Mouse (Mus musculus) embryonic facial prominence, embryonic 10.5 days (tissue): ENCODE measurements around the gene Trpc1. TPM values are rescaled to one million over a fixed set of nuclear protein-coding genes. Genes with fewer than 3 reads are reported as not detected.

Experiments
- DNase-seq: peaks from one replicate; pipeline ENCODE4 v3.0.0-alpha.2; 2017; ENCODE audit warnings: low spot score
- H3K27ac ChIP-seq: fragments of 300-500 bp; sonication (generic); replicated peaks from 2 replicates; pipeline ENCODE4 v1.5.1; 2016; ENCODE audit warnings: mild to moderate bottlenecking
- H3K27me3 ChIP-seq: fragments of 300-500 bp; sonication (generic); replicated peaks from 2 replicates; pipeline ENCODE4 v1.6.1; 2016; ENCODE audit warnings: low read depth, mild to moderate bottlenecking; ENCODE audit not compliant: poor library complexity, severe bottlenecking
- H3K36me3 ChIP-seq: fragments of 300-500 bp; sonication (generic); replicated peaks from 2 replicates; pipeline ENCODE4 v1.6.1; 2016; ENCODE audit warnings: mild to moderate bottlenecking, moderate library complexity
- H3K4me1 ChIP-seq: fragments of 300-500 bp; sonication (generic); 2 replicates; pipeline ENCODE4 v1.6.1; 2016
- H3K4me3 ChIP-seq: fragments of 300-500 bp; sonication (generic); 2 replicates; pipeline ENCODE4 v1.5.1; 2016; ENCODE audit warnings: mild to moderate bottlenecking, moderate library complexity
- H3K9me3 ChIP-seq: fragments of 300-500 bp; sonication (generic); 2 replicates; pipeline ENCODE4 v1.6.1; 2016; ENCODE audit warnings: mild to moderate bottlenecking
- WGBS: fragments of 180-500 bp; shearing (Covaris S2); methylation state at CpG from one replicate; pipeline ENCODE4 v1.1.7; 2016; 5-methylcytosine and 5-hydroxymethylcytosine counted together
- polyA plus RNA-seq: library from polyadenylated mRNA; unstranded; fragments of >200 nt; fragmentation: Nextera tagmentation; extraction: Ambion mirVana; gene quantifications from 2 replicates; pipeline ENCODE4 v1.2.1, GENCODE M21; 2016

The Trpc1 gene
- polyA plus RNA-seq, 1 experiment from 2014 or later: 1.9 TPM

DNA sequence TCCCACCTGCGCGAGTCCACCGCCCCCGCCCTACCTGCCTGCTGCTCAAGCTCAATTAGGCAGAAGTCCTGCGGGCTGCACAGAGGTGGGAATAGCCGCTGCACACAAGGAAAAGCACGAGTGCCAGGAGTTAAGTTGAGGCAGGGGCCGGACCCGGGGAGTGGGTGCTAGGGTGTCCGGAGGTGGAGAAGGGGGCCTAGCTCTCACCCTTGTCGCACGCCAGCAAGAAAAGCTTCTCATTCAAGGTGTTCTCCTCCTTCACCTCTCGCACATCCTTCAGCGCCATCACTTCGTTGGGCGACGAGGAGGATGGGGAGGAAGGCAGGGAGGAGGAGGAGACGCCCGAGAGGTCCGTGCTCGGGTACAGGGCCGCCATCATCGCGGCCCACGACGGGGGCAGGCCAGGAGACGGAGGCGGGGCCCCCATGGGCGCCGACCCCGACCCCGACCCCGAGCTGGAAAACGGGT is 680 bp downstream of the Trpc1 start:
- under 1% methylated on average over 34 of the region's 34 CpGs for WGBS
- Histone ChIP-seq H3K9me3 (no peaks in the 10 kb centered on the region), H3K4me1 (peaks cover 6% of the 10 kb centered on the region), H3K36me3 (no peaks in the 10 kb centered on the region), H3K27ac (peak overlapping the region; percentile 84), H3K4me3 (peak overlapping the region; percentile 76), H3K27me3 (peaks cover 43% of the 10 kb centered on the region)
- no peak for DNase-seq

DNA sequence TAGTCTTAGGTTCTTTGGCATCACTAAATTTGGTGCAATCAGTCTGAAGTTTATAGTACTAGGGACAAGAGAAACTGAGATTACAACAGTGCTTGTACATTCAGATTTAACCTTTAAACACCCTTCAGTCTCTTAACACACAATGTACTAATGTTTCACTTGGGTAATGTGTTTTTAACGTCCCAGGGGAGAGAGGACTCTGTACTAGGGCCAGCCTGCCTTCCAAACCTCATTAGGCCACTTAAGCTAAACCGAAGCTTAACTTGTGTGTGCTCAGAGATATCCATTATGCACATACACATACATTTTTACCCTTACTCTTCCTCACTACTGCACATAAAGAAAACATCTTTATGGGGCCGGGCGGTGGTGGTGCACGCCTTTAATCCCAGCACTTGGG is 2.9 kb downstream of the Trpc1 start:
- H3K27me3 ChIP-seq: peaks cover 43% of the 10 kb centered on the region
- no peak for DNase-seq
- 85% methylated on average over 5 of the region's 5 CpGs for WGBS
- no peaks in the 10 kb centered on the region for H3K9me3 ChIP-seq
- no peak overlapping the region for H3K27ac ChIP-seq
- H3K4me3 ChIP-seq: no peak overlapping the region
- H3K4me1 ChIP-seq: peaks cover 6% of the 10 kb centered on the region
- no peaks in the 10 kb centered on the region for H3K36me3 ChIP-seq

DNA sequence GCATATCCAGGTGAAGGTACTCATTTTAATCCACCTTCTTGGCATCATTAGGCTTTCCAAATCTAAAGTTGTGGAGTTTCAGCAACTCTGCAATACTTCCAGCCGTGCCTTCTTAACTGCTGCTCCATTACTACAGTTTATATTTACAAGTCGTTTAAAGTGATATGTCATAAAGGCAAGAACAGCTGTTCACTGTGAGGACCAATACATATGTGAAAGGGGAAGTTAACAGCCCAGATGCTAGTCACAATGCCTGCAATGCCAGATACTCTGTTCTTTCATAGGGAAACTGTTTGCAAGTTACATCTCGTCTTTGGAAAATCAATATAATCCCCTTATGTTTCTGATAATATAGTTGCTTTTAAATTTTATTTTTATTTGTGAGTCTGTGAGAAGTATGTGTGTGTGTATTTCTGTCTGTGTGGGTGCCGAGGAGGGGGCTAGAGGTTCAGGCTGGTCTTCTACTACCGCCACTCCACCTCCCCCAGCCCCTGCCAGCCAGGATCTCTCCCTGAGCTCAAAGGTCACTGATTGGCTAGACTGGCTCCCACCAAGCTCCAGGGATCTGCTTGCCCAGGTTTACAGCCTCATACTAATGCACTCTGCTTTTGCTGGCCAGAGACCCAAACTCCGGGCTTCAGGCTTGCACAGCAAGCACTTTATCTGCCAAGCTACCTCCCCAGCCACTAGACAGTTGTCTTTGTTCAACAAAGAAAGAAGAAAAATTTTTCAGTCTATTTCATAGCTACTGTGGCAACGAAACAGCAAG is 5.1 kb downstream of the Trpc1 start:
- WGBS: 71% methylated on average over 7 of the region's 7 CpGs

DNA sequence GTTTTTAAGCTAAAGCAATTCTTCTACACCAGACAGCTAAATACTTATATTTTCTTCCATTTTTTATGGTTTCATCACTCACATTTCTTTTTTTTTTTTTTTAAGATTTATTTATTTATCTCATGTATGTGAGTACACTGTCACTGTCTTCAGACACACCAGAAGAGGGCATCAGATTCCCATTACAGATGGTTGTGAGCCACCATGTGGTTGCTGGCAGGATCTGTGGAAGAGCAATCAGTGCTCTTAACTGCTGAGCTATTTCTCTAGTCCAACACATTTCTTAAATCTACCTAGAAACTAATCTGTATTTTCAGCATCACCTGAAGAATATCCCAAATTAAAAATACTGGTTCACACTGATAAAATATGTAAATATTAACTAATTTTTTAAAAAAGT is 13.9 kb downstream of the Trpc1 start:
- H3K4me1 ChIP-seq: no peaks in the 10 kb centered on the region
- DNase-seq: no peak
- H3K27ac ChIP-seq: no peak overlapping the region
- peaks cover 2% of the 10 kb centered on the region; the same call in 1 of the 2 replicates for H3K36me3 ChIP-seq
- no peaks in the 10 kb centered on the region for H3K9me3 ChIP-seq
- H3K4me3 ChIP-seq: no peak overlapping the region
- H3K27me3 ChIP-seq: no peaks in the 10 kb centered on the region

More for the DNA sequence above, 5.1 kb downstream of the Trpc1 start:
- H3K27me3 ChIP-seq: peaks cover 22% of the 10 kb centered on the region
- no peak for DNase-seq
- H3K4me3 ChIP-seq: no peak overlapping the region
- no peak overlapping the region for H3K27ac ChIP-seq
- no peaks in the 10 kb centered on the region for H3K9me3 ChIP-seq
- H3K4me1 ChIP-seq: peaks cover 6% of the 10 kb centered on the region
- no peaks in the 10 kb centered on the region for H3K36me3 ChIP-seq

DNA sequence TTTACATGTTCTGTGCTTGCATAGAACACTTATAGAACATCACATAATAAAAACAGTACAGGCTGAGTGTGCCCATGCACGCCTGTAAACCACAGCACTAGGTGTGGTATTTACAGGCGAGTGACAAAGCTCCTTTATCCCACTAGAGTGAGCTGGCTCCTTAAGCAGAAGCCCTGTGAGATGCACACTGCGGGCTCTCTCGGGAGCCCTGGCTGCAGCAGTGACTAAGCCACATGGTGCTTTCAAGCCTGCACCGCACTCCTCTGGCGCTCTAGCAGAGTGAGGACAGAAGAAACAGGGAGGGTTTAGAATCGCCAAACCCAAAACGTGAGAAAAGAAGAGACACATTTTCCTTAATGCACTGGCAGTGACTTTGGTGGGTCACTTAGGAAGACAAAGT is 37.6 kb downstream of the Trpc1 start:
- Histone ChIP-seq H3K27ac (no peak overlapping the region), H3K9me3 (no peaks in the 10 kb centered on the region), H3K27me3 (no peaks in the 10 kb centered on the region), H3K36me3 (peaks cover 11% of the 10 kb centered on the region; the same call in 1 of the 2 replicates), H3K4me1 (no peaks in the 10 kb centered on the region), H3K4me3 (no peak overlapping the region)
- 31% methylated on average over 8 of the region's 8 CpGs for WGBS
- no peak for DNase-seq

DNA sequence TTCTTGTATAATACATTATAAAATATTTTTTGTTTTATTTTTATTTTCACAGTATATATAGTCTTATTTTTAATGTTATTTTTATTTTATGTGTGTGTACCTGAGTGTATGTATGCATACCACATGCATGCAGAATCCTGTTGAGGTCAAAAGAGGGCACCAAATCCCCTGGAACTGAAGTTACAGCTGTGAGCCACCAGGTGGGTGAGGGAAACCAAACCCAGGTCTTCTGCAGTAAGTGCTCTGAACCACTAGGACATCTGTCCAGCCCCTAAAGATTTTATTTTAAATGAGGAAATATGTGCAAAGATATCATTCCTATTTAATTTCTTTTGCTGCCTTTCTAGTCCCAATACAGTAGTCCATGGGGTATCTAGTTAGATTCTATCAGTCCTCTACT is 41.2 kb downstream of the Trpc1 start:
- Histone ChIP-seq H3K27me3 (no peaks in the 10 kb centered on the region), H3K9me3 (no peaks in the 10 kb centered on the region), H3K4me3 (no peak overlapping the region), H3K36me3 (peaks cover 7% of the 10 kb centered on the region; the same call in 1 of the 2 replicates), H3K27ac (no peak overlapping the region), H3K4me1 (no peaks in the 10 kb centered on the region)
- no peak for DNase-seq

DNA sequence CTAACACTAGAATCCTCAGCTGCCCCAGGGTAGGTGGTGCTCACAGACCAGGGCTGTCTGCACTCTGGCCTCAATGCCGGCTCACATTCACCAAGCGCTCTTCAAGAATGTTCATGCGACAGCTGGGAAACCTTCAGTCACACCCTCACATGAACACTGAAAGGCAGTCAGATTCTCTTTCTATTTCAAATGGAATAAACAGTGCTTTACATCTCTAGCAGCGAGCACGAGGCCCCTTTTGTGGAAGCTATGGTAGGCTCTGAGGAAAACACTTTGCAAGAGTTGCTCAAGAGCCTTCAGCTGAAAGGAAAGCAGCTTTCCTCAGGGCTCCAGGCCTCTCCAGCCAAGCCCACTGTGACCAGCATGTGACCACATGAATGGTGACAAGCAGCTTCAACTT is 44.8 kb downstream of the Trpc1 start:
- H3K9me3 ChIP-seq: no peaks in the 10 kb centered on the region
- no peak overlapping the region for H3K27ac ChIP-seq
- no peak for DNase-seq
- H3K36me3 ChIP-seq: peaks cover 7% of the 10 kb centered on the region; the same call in 1 of the 2 replicates
- H3K27me3 ChIP-seq: no peaks in the 10 kb centered on the region
- no peak overlapping the region for H3K4me3 ChIP-seq
- no peaks in the 10 kb centered on the region for H3K4me1 ChIP-seq
- 83% methylated on average over 5 of the region's 5 CpGs for WGBS

DNA sequence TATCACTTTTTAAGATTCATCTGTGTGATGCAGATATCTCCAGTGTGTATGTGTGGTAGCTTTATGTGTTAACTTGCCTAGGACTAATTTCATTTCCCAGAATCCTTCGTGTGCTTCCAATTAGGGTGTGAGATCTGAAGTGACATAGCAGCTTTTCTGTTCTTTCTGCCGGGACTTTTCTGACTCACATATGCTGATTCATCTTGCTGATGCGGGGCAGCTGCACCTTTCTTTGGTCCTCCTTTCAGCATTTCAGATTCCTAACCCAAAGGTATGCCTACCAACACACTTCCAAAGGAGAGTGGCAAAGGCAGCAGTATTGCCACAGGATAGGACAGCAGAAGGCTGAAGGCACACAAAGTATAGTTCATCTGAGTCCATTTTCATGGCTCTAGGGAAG is 46.1 kb downstream of the Trpc1 start:
- Histone ChIP-seq H3K4me3 (no peak overlapping the region), H3K4me1 (no peaks in the 10 kb centered on the region), H3K36me3 (peaks cover 2% of the 10 kb centered on the region; the same call in 1 of the 2 replicates), H3K27ac (no peak overlapping the region), H3K27me3 (no peaks in the 10 kb centered on the region), H3K9me3 (no peaks in the 10 kb centered on the region)
- DNase-seq: no peak
- WGBS: 77% methylated on average over 3 of the region's 3 CpGs

DNA sequence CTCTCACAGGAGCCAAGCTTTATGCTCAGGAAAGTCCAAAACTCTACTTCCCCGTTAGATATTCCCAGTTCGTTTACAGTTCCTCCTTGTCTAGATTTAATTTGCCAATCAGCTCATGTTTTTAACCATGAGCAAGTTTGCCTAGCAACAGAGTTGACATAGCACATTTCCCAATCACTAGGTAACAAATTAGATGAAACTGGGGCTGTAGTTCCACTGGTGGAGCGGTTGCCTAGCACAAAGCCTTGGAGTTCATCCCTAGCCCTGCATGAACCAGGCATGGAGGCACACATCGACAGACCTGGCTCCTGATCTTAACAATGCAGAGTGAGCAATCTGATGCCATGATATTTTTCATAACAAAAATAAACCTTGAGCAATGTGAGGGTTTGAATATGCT is 50.9 kb downstream of the Trpc1 start:
- Histone ChIP-seq H3K27me3 (no peaks in the 10 kb centered on the region), H3K4me3 (no peak overlapping the region), H3K4me1 (no peaks in the 10 kb centered on the region), H3K9me3 (no peaks in the 10 kb centered on the region), H3K36me3 (no peaks in the 10 kb centered on the region), H3K27ac (no peak overlapping the region)
- WGBS: 85% methylated on average over 4 of the region's 4 CpGs
- no peak for DNase-seq

DNA sequence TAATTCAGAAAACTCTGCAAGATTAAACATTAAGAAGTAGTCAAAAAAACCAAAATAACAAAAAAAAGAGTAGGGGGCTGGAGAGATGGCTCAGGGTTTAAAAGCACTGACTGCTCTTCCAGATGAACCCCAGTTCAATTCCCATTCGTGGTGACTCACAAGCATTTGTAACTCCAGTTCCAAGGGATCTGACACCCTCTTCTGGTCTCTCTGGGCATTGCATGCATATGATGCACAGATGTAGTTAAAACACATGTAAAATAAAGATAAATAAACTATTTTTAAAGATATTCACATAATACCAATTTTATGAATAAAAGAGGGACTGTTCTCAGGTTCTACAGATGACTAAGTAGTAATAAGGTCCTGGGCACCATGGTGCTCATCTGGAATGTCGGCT is 52.4 kb downstream of the Trpc1 start:
- Histone ChIP-seq H3K9me3 (no peaks in the 10 kb centered on the region), H3K4me1 (peaks cover 3% of the 10 kb centered on the region), H3K27ac (no peak overlapping the region), H3K36me3 (no peaks in the 10 kb centered on the region), H3K27me3 (no peaks in the 10 kb centered on the region), H3K4me3 (no peak overlapping the region)
- DNase-seq: peak; percentile 36
- 54% methylated on average over 2 of the region's 2 CpGs for WGBS

DNA sequence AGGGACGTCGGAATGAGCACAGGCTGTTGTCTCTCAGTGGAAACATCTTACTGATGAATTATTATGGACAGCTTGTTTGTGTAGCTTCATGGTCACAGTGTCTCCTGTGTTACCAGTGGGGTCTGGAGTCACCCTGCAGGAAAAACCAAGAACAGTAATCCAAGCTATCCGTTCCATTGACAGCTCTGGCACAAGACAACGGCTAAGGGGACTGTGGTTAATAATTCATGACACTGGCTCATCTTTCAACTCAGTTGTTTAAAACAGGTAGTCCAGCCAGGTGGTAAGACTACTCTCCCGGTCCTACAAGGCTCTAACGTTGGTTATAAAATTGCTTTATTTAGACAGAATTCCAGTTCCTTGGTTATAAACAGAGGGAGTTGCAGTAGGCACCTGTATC is 53.6 kb downstream of the Trpc1 start:
- Histone ChIP-seq H3K27me3 (no peaks in the 10 kb centered on the region), H3K4me1 (peaks cover 6% of the 10 kb centered on the region), H3K36me3 (no peaks in the 10 kb centered on the region), H3K27ac (no peak overlapping the region), H3K9me3 (no peaks in the 10 kb centered on the region), H3K4me3 (no peak overlapping the region)
- WGBS: 84% methylated on average over 6 of the region's 6 CpGs
- DNase-seq: no peak

DNA sequence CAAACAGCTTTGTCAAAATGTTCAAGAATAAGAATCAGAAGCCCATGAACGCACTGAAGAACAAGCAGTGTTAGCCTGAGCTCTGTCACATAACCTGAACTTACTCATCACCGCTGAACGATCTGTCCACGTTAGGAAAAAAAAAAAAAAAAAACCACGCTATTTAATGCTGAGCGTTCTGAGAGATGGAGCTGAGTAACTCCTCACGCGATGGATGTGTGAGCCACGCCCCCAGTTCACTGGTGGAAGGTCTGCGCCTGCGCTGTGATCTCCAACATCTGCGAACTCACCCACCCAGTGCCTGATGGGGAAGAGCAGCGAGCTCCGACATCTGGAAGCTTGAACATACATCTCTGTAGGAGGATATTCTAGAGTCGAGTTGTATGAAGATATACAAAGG is 55.2 kb downstream of the Trpc1 start:
- Histone ChIP-seq H3K4me1 (peaks cover 6% of the 10 kb centered on the region), H3K27me3 (no peaks in the 10 kb centered on the region), H3K9me3 (no peaks in the 10 kb centered on the region), H3K36me3 (no peaks in the 10 kb centered on the region), H3K4me3 (no peak overlapping the region), H3K27ac (no peak overlapping the region)
- DNase-seq: no peak
- WGBS: 92% methylated on average over 15 of the region's 15 CpGs

DNA sequence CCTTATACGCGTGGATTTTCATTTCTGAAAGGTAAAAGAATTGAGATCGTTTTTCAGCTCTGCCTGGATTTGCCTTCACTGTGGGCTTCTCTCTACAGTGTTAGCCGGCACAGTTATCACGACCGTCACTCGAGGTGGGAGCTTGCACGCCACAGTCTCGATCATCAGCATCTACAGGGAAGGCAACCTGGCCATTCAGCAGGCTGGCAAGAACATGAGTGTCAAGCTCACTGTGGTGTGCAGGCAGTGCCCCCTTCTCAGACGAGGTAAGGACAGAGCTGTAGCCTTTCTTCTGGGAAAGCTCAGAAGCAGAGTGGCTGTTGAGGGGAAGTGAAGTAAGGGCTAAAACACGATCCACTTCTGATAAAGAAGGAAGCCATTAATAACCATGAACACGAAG is 55.6 kb downstream of the Trpc1 start:
- Histone ChIP-seq H3K4me1 (peaks cover 6% of the 10 kb centered on the region), H3K9me3 (no peaks in the 10 kb centered on the region), H3K36me3 (no peaks in the 10 kb centered on the region), H3K27ac (no peak overlapping the region), H3K4me3 (no peak overlapping the region), H3K27me3 (no peaks in the 10 kb centered on the region)
- DNase-seq: no peak
- WGBS: 86% methylated on average over 12 of the region's 12 CpGs
